Mouse (Mus musculus) brown adipose tissue, adult 24 weeks (tissue): ENCODE measurements at regions not wholly inside any gene's neighbourhood (a gene's known extent, or its start where the extent isn't known, plus 50 kb on each side); places are given as distances from the start of the nearest gene placed in this dataset.

Experiments
- H3K27ac ChIP-seq: fragments of 200-500 bp; replicated peaks from 2 replicates; pipeline ENCODE4 v1.5.1; 2012; ENCODE audit warnings: low read depth, mild to moderate bottlenecking, low read length
- H3K4me1 ChIP-seq: fragments of 200-500 bp; 2 replicates; pipeline ENCODE4 v1.6.1; 2012; ENCODE audit warnings: low read length, mixed read lengths; ENCODE audit not compliant: control insufficient read depth, insufficient read depth, insufficient read length
- H3K4me3 ChIP-seq: fragments of 200-500 bp; 2 replicates; pipeline ENCODE4 v1.5.1; 2012; ENCODE audit warnings: low read depth, mild to moderate bottlenecking, low read length, moderate library complexity; ENCODE audit not compliant: insufficient read depth

DNA sequence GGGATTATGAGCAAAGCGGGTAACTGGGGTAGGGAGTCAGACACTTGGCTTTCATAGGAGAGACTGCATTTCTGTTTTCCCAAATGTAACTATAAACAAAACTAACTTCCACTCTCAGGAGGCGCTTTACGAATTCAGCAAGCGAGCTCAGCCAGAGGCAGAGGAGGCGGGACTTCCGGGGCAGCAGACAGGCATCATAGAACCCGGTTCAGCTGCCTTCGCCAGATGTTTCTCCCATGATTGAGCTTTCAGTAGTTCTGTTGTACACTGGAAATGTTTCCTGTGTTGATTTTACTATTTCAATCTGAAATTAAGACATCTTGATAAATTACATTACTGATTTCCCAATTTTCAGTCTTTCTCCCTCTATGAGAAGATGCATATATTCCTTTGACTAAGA, 92.9 kb downstream of the Zfp365 start:
- Histone ChIP-seq H3K4me1 (no peaks in the 10 kb centered on the region), H3K27ac (no peak overlapping the region), H3K4me3 (peak overlapping the region; percentile 10; the same call in 1 of the 2 replicates)

- Histone ChIP-seq H3K4me1 (no peaks in the 10 kb centered on the region), H3K27ac (no peak overlapping the region), H3K4me3 (no peak overlapping the region)
Measured at GRCm38 (mm10) chr10:67813901-67814300, 98.6 kb downstream of the Zfp365 start.

GRCm38 (mm10) chr10:67805131-67805530, 107.3 kb downstream of the Zfp365 start:
- Histone ChIP-seq H3K4me1 (no peaks in the 10 kb centered on the region), H3K4me3 (no peak overlapping the region), H3K27ac (no peak overlapping the region)

- H3K4me1 ChIP-seq: no peaks in the 10 kb centered on the region
- H3K4me3 ChIP-seq: no peak overlapping the region
Measured at GRCm38 (mm10) chr10:67804637-67805036, 107.8 kb downstream of the Zfp365 start.

GRCm38 (mm10) chr10:67802156-67802555, 110.3 kb downstream of the Zfp365 start:
- H3K4me1 ChIP-seq: no peaks in the 10 kb centered on the region
- no peak overlapping the region for H3K27ac ChIP-seq
- H3K4me3 ChIP-seq: no peak overlapping the region

More at GRCm38 (mm10) chr10:67804637-67805036, 107.8 kb downstream of the Zfp365 start:
- no peak overlapping the region for H3K27ac ChIP-seq

- no peak overlapping the region for H3K4me3 ChIP-seq
- no peaks in the 10 kb centered on the region for H3K4me1 ChIP-seq
- no peak overlapping the region for H3K27ac ChIP-seq
Measured at GRCm38 (mm10) chr10:67801619-67802018, 110.8 kb downstream of the Zfp365 start.

DNA sequence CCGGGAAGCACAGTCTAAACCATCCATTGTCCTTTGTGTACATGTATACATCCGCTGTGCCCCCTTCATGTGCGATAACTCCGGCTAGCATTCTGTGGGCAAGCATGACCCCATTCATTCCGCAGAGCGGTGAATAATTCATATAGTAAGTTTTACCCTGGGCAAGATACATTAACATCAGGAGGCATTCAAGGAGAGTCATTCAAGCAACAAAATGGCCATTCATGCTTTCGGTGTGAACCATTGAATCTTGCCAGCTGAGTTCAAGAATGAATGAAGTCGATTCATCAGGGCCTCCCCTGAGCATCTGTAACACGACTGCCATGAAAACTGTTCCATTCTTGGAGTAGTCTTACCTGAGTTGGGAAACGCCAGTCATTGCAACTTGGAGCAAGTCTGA, 113.5 kb downstream of the Zfp365 start:
- Histone ChIP-seq H3K4me3 (no peak overlapping the region), H3K27ac (no peak overlapping the region), H3K4me1 (no peaks in the 10 kb centered on the region)

DNA sequence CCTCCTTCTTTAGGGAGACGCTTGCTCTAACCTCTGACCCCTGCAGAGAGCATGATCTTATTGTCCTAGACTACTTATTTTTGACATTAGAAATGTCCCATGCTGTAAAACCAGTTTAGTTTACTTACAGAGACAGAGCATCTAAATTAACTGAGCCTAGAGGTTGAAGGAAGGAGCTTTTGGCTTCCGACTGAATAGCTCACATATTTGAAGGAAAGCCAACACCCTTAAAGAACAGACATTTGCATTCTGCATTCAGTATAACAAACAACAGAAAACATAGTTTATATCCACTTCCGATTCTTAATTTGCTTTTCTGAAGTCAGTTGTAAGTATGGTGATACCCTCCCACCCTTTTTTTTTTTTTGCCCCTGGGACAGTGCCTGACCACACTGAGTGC, 119.3 kb downstream of the Zfp365 start:
- no peaks in the 10 kb centered on the region for H3K4me1 ChIP-seq
- H3K4me3 ChIP-seq: no peak overlapping the region
- no peak overlapping the region for H3K27ac ChIP-seq

DNA sequence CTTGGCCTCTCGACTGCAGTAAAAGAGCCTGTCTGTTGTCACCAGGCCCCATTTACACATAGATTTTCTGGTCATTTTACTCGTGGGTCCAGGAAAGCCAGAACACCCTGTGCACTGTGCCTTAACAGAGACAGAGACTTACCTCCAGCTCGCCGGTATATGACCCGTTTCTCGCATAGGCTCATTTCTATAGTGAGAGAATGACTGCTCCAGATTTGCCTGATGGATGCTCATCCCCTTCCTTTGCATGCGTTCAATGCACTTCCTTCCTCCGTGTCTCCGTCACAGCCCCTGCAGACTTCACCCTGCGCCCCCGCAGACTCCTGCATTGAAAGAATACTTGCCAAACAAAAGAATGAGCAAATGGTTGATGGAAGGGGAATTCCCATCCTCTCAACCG, 122.8 kb downstream of the Zfp365 start:
- Histone ChIP-seq H3K27ac (no peak overlapping the region), H3K4me1 (no peaks in the 10 kb centered on the region), H3K4me3 (no peak overlapping the region)

- H3K27ac ChIP-seq: no peak overlapping the region
- H3K4me1 ChIP-seq: no peaks in the 10 kb centered on the region
- H3K4me3 ChIP-seq: no peak overlapping the region
Measured at GRCm38 (mm10) chr10:67788116-67788515, 124.3 kb downstream of the Zfp365 start.

- no peak overlapping the region for H3K4me3 ChIP-seq
- no peaks in the 10 kb centered on the region for H3K4me1 ChIP-seq
- no peak overlapping the region for H3K27ac ChIP-seq
Measured at GRCm38 (mm10) chr10:67785563-67785962, 126.9 kb downstream of the Zfp365 start.

DNA sequence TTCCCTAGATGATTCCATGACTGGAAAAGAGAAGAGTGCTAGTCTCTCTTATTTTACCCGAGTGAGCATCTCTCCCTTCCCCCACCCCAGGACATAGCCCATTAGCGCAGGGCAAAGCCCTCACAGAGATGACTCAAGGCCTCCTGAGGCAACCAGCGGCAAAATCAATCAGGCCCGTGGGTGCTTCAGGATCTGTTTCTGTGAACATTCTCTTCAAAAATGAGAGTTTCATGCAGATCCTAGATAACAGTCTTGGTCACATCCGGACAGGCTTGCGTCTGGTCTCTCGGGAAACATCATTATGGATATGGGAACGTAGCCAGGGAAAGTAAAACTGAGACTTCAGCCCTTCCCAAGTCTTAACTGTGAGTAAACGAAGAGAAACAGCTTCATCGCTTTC, 134.1 kb downstream of the Zfp365 start:
- H3K27ac ChIP-seq: peak overlapping the region; percentile 13
- no peak overlapping the region for H3K4me3 ChIP-seq

DNA sequence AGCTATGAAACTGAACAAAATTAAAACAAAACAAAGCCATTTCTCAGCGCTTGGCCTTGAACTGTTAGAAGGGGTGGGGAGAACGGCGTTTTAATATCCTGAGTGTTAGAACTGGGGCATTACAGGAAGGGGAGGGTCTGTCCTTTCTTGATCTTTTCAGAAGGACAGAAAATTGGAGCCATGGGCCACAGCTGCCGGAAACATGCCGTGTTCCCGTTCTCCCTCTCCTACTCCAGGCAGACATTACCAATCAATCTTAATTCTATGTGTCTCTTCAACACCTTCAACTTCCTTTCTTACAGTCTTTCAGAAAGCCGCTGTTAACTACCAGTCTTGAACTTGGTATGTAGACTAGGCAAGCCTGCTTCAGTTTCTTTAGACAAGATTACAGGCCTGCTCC, 134.7 kb downstream of the Zfp365 start:
- no peak overlapping the region for H3K4me3 ChIP-seq
- no peaks in the 10 kb centered on the region for H3K4me1 ChIP-seq
- H3K27ac ChIP-seq: peak overlapping the region; percentile 13

More for the DNA sequence above, 134.1 kb downstream of the Zfp365 start:
- no peaks in the 10 kb centered on the region for H3K4me1 ChIP-seq

DNA sequence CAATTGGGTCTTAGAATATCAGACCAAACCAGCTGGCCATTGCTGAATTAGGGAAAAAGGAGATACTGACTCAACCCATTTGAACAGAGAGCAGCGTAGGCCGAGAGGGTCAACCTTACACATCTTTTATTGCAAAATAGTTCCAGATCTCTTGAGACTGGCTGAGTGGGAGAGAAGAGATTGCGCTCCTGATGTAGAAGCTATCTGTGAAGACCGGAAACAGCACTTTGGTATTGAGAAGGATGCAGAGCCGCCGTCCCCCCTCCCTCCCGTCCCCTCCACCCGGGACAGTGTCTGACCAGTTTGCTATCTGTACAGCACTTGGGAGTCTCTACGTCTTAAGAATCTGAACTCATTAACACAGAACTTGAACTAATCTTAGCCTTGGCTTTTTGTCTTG, 135.6 kb downstream of the Zfp365 start:
- no peaks in the 10 kb centered on the region for H3K4me1 ChIP-seq
- H3K4me3 ChIP-seq: no peak overlapping the region
- peak overlapping the region; percentile 45 for H3K27ac ChIP-seq

DNA sequence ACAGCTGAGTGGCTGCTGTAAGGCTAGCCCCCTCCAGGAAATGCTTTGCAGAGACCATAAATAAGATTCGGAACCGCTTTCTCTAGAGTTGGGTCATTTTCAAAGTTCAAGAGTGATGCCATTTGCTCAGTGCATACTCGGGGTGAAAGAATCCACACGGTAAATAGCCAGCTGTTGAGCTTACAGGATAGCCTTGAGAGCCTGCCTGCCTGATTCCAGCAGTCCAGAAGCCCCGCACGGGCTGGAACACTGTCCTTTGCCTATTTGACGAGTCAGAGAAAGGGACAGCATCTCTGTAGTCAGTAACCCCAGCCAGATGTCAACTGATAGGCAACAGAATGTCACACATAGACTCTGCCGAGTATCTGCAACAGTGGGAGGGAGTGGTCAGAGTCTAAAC, 140.7 kb downstream of the Zfp365 start:
- no peak overlapping the region for H3K4me3 ChIP-seq
- no peaks in the 10 kb centered on the region for H3K4me1 ChIP-seq
- H3K27ac ChIP-seq: no peak overlapping the region

DNA sequence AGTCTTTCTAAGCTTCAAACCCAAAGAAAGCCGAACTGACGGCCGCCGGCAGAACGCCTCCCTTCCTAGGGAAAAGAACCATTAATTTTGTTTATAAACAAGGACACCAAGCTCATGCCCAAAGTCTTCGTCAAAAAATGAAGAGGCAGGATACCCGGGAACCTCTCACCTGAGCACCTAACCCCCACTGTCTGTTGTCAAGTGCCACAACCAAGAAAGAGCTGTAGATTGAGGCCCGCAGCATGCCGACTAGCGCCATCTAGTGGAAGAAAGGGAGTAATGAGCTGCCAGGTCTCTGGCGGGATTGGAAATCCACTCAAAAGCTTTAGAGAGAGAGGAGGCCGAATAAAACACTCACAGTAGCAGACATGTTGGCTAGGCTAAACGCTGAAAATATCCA, 146.4 kb downstream of the Zfp365 start:
- no peaks in the 10 kb centered on the region for H3K4me1 ChIP-seq
- no peak overlapping the region for H3K4me3 ChIP-seq
- no peak overlapping the region for H3K27ac ChIP-seq

GRCm38 (mm10) chr10:67760424-67760823, 152.0 kb downstream of the Zfp365 start:
- Histone ChIP-seq H3K4me3 (no peak overlapping the region), H3K27ac (no peak overlapping the region), H3K4me1 (no peaks in the 10 kb centered on the region)
